26 mouse cellular contexts compared by ENCODE assay signal in genomic region chr17:5870002-5870401, GRCm38 (mm10). TPM values are rescaled to one million over a fixed set of nuclear protein-coding genes. Genes with fewer than 3 reads are reported as not detected.
DNase-seq lines count a peak whose midpoint lies in the region; ATAC-seq and TF ChIP-seq lines count a peak whose summit lies in the region.
"Had no signal": no experiment of that assay in that cellular context is flagged by ENCODE, and none has a peak within 500 bp of the region (broad histone marks: within the 10 kb centered on the region; RNA-seq: fewer than 3 reads in every experiment).

No protein-coding gene starts in this region.

- H3K27ac ChIP-seq in kidney, adult 2 months (ENCODE audit: insufficient read depth, low read depth, low read length) = peak overlapping the region; percentile 45; the same call in 1 of the 2 replicates
- peak overlapping the region; percentile 72 for H3K27ac ChIP-seq in kidney, embryonic 15.5 days
- H3K27ac ChIP-seq in kidney, postnatal 0 days = no peak overlapping the region
- H3K27ac ChIP-seq: embryonic facial prominence, embryonic 12.5 days; embryonic facial prominence, embryonic 15.5 days; gastrocnemius, adult 2 months; heart, embryonic 15.5 days; hindbrain, embryonic 14.5 days had no signal

- no peak overlapping the region for H3K4me3 ChIP-seq in kidney, adult 2 months (ENCODE audit: insufficient read depth, low read depth, low read length)
- H3K4me3 ChIP-seq in kidney, embryonic 15.5 days (replicated peaks) = no peak overlapping the region
- H3K4me3 ChIP-seq in kidney, postnatal 0 days (replicated peaks; ENCODE audit: low read depth, low read length) = no peak overlapping the region
- H3K4me3 ChIP-seq: embryonic facial prominence, embryonic 12.5 days; embryonic facial prominence, embryonic 15.5 days; gastrocnemius, adult 2 months; heart, embryonic 12.5 days; heart, embryonic 15.5 days had no signal

- H3K9me3 ChIP-seq in kidney, embryonic 15.5 days (replicated peaks) = no peaks in the 10 kb centered on the region
- H3K9me3 ChIP-seq in kidney, postnatal 0 days (replicated peaks; ENCODE audit: low read length) = no peaks in the 10 kb centered on the region
- H3K9me3 ChIP-seq: embryonic facial prominence, embryonic 12.5 days; embryonic facial prominence, embryonic 15.5 days; heart, embryonic 12.5 days; heart, embryonic 15.5 days had no signal

- ATAC-seq in kidney, embryonic 15.5 days (replicated peaks; ENCODE audit: low FRiP score) = peak; percentile 83
- peak; percentile 38; the same call in 1 of the 2 replicates for ATAC-seq in kidney, postnatal 0 days (replicated peaks; ENCODE audit: low FRiP score, low read depth)
- ATAC-seq: activated CD4-positive, CD25-positive, alpha-beta regulatory T cell, adult 4 months; forebrain, embryonic 14.5 days; forebrain, postnatal 0 days had no signal

- no peaks in the 10 kb centered on the region for H3K27me3 ChIP-seq in kidney, adult 2 months (replicated peaks; ENCODE audit: control insufficient read depth, insufficient read depth, low read length)
- no peaks in the 10 kb centered on the region for H3K27me3 ChIP-seq in kidney, embryonic 15.5 days
- H3K27me3 ChIP-seq in kidney, postnatal 0 days (ENCODE audit: insufficient read depth, low read length) = no peaks in the 10 kb centered on the region
- H3K27me3 ChIP-seq: embryonic facial prominence, embryonic 12.5 days; embryonic facial prominence, embryonic 15.5 days; heart, embryonic 12.5 days; heart, embryonic 15.5 days had no signal

- TF ChIP-seq CTCF in kidney, adult 2 months (conservative IDR thresholded peaks at IDR 0.05; ENCODE audit: insufficient read depth, insufficient read length, low read depth, low read length) = no peak
- no peak for TF ChIP-seq CTCF in kidney, postnatal 0 days (IDR thresholded peaks at IDR 0.05; ENCODE audit: low read depth)

- 30% methylated on average over 5 of the region's 5 CpGs for WGBS in kidney, adult 2 months
- 12% methylated on average over 5 of the region's 5 CpGs for WGBS in kidney, embryonic 15.5 days
- WGBS in kidney, postnatal 0 days = 17% methylated on average over 5 of the region's 5 CpGs

- H3K4me1 ChIP-seq in kidney, adult 2 months (ENCODE audit: control insufficient read depth, insufficient read depth, low read length) = peaks cover 42% of the 10 kb centered on the region
- H3K4me1 ChIP-seq in kidney, embryonic 15.5 days = peaks cover 63% of the 10 kb centered on the region
- H3K4me1 ChIP-seq in kidney, postnatal 0 days (replicated peaks; ENCODE audit: insufficient read depth, low read length) = peaks cover 38% of the 10 kb centered on the region

- H3K9ac ChIP-seq in kidney, embryonic 15.5 days = no peak overlapping the region
- H3K9ac ChIP-seq in kidney, postnatal 0 days (ENCODE audit: low read depth, low read length) = no peak overlapping the region
- H3K9ac ChIP-seq: embryonic facial prominence, embryonic 12.5 days; embryonic facial prominence, embryonic 15.5 days; forebrain, postnatal 0 days; heart, embryonic 12.5 days; heart, embryonic 15.5 days; hindbrain, embryonic 14.5 days had no signal

- no peak overlapping the region for H3K4me2 ChIP-seq in kidney, embryonic 15.5 days
- no peak overlapping the region for H3K4me2 ChIP-seq in kidney, postnatal 0 days (ENCODE audit: low read length)
- H3K4me2 ChIP-seq: embryonic facial prominence, embryonic 12.5 days; embryonic facial prominence, embryonic 15.5 days; heart, embryonic 12.5 days; heart, embryonic 15.5 days; hindbrain, embryonic 14.5 days had no signal

- no peaks in the 10 kb centered on the region for H3K36me3 ChIP-seq in kidney, adult 2 months (ENCODE audit: control insufficient read depth, insufficient read depth, low read length)
- no peaks in the 10 kb centered on the region for H3K36me3 ChIP-seq in kidney, embryonic 15.5 days
- H3K36me3 ChIP-seq in kidney, postnatal 0 days (ENCODE audit: insufficient read depth, low read length) = no peaks in the 10 kb centered on the region
- H3K36me3 ChIP-seq: embryonic facial prominence, embryonic 12.5 days; embryonic facial prominence, embryonic 15.5 days; heart, embryonic 12.5 days; heart, embryonic 15.5 days had no signal

- no peak for TF ChIP-seq POLR2A in kidney, adult 2 months (IDR thresholded peaks at IDR 0.05; ENCODE audit: low read depth, low read length)

- DNase-seq in adrenal gland, adult (ENCODE audit: inconsistent age in 2 of 2, low spot score in 1 of 2) = peak; percentile 8 to 54
- DNase-seq in adrenal gland, adult 18-20 months (ENCODE audit: low spot score in 2 of 2) = no peak
- DNase-seq in kidney, adult 2 months = no peak
- DNase-seq in kidney, postnatal 4 days = no peak
- DNase-seq in kidney, adult 18-20 months = no peak
- peak; percentile 75 for DNase-seq in kidney, postnatal 0 days (ENCODE audit: low spot score)
- DNase-seq: adrenal gland, adult 2 months; adrenal gland, postnatal 14 days; cerebellum, adult 11 months; cerebellum, adult 2 months; cerebellum, adult 9-11 months; cerebellum, postnatal 25 days; forebrain, postnatal 0 days; gastrocnemius, adult 2 months; gastrocnemius, postnatal 14 days; heart, adult 18-20 months; heart, postnatal 10 days; heart, postnatal 4 days had no signal

RNA-seq across cellular contexts. Expression of gene Snx9, which starts 28.9 kb away (rescaled TPM):
- 10 to 100 TPM; 45.3 TPM for total RNA-seq in adrenal gland, adult 18-20 months (2021)
- polyA plus RNA-seq in kidney, adult 2 months (2012; rRNA removed) = 55.3 and 56.6 TPM in 2 replicates
- polyA plus RNA-seq in kidney, embryonic 15.5 days (2015; fragmentation: Nextera tagmentation; extraction: Ambion mirVana) = 34.8 and 36.4 TPM in 2 replicates
- 41.7 and 41.9 TPM in 2 replicates for polyA plus RNA-seq in kidney, postnatal 0 days (2015; fragmentation: Nextera tagmentation; extraction: Ambion mirVana)

Comparison
In these comparisons a context has a peak if more than half of its experiments do, and no peak if none do; other contexts are left out.
1. DNase-seq: peak in adrenal gland, adult (2 of 2) and kidney, postnatal 0 days (single experiment); none in adrenal gland, adult 18-20 months (0 of 2), kidney, adult 2 months (single experiment), kidney, postnatal 4 days (0 of 2) and kidney, adult 18-20 months (single experiment).